Mouse (Mus musculus): Measurements from ENCODE around the gene Slc18a3. TPM values are rescaled to one million over a fixed set of nuclear protein-coding genes. Genes with fewer than 3 reads are reported as not detected.

Gene Slc18a3
- polyA plus RNA-seq, 3 experiments from 2014 or later = not detected

DNA sequence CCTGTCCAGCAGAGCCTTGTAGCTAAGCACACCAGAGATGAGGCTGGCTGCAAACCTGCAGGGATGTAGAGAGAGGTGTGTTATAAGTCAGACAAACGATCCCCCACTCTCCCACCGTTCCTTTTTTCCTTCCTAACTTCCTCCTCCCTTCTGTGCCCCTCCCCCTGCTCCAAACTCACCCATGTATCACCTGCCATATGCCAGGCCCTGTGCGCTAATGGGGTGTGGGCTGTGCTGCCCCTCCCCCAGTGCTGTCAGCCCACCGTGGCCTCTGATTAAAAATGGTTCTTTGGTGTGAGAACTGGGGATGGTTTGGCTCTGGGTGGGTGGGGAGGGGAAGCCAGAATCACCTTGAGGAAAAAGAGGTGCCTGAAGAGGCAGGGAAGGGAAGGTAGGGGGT lies 12.1 kb downstream of the Slc18a3 start:
- ATAC-seq = no peak

DNA sequence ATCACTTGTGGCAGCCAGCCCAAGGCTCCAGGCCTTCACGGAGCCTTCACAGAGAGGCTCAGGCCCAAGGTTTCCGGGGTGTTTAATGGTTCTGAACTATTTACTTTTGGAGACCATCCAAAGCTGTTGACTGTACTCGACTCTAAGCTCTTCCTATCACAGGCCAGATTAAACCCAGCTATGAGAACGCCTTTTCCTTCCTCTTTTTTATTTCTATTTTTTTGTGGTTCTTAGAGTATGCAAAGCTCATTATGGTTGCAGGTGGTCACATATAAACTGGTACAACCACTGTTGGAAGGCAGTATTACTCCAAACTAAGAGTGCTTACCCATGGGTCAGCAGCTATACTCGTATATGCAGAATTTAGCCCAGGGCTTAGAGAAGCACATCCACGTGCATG lies 17.7 kb downstream of the Slc18a3 start:
- no peak for ATAC-seq

DNA sequence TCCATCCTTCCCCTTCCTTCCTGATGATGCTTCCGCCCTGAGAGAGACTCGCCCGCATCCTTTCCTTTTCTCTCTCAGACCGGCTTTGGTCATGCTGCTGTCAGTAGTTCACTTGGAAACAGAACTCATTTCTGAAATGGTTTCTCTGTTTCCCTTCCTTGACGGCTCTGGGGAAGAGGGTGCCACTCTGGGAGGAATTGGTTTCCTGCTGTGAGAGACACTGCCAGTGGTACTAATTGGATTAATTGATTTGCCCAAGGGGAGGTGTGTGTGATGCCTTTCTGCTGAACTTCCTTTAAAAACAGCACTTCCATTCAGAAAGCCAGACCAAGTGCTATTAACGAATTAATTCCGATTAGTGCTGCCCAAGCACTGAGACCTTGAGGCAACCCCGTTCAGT lies 21.2 kb downstream of the Slc18a3 start:
- no peak for ATAC-seq

DNA sequence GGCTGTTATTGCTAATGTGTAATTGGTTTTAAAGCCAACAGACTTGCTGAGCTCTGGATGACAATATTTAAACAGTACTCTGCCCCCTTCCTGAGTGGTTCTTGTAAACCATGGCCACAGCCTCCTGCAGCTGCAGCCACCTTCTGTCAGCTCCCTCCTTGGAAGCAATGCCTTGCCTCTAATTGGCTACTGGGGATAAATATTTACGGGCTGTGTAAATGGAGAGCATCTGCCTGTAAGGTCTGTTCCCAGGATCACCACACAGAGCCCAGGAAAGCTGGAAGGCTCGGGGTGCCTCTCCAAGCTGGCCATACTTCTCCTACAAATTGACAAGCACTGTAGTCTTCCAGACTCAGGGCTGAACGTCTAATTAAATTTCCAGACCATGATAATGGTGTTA lies 24.9 kb downstream of the Slc18a3 start:
- ATAC-seq = no peak

DNA sequence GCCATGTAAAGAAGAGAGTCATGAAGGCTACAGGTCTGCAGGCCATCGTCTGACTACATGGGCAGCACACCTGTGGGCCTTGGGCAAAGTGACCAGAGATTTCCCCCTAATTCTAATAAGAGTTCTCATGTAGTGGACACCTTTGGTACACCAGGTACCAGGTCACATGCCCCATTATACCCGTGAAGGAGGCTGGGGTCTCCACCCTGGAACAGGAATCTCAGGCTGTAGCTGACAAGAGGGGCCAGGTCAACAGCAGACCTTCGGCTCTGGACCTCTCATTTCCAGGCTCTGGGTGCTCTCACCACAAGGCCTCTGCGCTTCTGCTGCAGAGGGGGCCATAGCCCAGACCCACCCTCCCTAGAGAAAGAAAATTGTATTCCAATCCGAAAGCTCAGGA lies 25.3 kb downstream of the Slc18a3 start:
- no peak for ATAC-seq

DNA sequence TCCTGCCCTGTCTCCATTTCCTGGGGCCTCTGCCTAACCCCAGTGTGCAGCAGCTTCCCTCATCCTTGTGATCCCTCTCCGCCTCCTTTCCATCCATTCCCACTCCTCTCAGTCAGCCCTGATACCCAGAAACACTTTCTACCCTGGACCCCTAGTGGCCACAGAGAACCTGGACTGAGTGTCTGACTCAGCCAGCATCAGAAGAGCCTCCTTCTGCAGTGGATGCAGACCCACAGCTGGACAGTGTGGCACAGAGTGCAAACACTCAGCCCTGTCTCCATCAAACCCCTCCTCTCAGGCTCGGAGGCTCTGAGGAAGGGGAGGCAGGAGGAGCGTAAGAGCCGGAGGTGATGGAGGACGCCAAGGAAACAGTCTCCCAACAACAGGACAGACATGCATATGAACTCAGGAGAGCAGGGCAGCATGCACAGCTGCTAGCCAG lies 27.3 kb downstream of the Slc18a3 start:
- no peak for ATAC-seq

DNA sequence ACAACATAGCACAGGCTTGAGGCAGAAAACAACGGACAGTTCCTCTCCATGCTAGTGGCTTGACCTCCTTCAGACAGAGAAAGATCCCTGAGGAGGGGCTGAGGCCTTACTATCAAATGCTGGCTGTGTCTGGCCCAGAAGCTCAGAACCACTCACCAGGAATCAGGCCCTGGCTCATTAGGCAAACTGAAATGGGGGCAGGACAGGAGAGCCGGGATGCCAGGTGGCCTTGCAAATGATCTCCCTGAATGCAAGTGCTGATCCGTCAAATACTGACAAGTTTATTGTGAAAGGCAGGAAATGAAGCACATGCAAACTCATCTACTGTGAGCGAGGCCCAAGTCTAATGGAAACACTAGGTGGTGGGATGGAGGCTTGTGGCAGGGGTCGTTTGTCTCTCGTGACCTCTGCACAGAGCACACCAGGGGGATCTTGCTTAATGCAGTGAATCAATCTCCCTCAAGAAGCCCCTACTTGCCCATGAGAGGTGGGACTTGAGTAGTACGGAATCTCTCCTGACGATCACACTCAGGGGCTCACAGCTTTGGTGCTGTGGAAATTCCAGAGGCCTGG lies 35.5 kb downstream of the Slc18a3 start:
- ATAC-seq = no peak

DNA sequence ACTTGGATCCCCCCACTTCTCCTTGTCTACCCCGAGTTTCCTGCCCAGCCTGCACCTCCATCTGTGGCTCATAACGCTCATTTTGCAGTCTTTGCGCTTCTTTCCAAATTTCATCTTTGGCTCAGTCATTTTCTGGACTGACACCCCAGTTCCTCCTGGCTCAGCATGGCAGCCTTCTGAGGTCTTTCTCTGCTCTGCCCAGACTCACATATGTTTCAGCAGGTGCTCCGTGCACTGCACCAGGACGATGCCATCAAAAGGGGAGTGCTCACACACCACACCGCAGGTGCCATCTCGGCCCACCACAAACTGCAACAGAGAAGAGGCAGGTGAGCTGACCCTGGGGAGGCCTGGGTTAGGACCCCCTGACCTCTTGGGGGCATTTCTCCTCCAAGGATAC lies 40.7 kb downstream of the Slc18a3 start:
- no peak for ATAC-seq

DNA sequence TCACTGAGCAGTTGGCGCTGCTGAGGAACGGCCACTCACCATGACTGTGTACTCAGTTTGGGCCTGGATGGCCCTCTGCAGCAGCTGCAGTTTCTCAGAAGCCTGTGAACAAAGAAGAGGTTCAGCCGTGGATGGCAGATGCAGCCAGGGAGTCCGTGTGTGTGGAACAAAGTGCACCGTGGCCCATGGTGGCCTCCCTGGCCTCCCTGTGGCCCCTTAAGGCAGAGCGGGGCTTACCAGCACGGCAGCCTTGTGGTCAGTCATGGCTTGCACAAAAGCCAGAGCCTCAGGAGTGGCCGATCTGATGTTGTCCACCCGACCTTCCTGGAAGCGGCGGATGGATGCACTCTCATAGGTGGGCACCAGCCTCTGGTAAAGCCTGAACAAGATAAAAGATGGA lies 45.9 kb downstream of the Slc18a3 start:
- no peak for ATAC-seq

Other genes with a start within 250 kb of the Slc18a3 start
- gene Ogdhl, start 142.8 kb downstream of the Slc18a3 start, polyA plus RNA-seq (2017; shearing (Covaris generic)) = under 1 TPM in 2 of 3 experiments, not detected in 1; 0.09 to 0.13 TPM
- not detected for gene 1700024G13Rik, start 76.5 kb downstream of the Slc18a3 start, polyA plus RNA-seq (2017; shearing (Covaris generic))
- not detected for gene Chat, start 1.1 kb upstream of the Slc18a3 start, polyA plus RNA-seq (2017; shearing (Covaris generic))
- gene Ercc6, start 48.7 kb upstream of the Slc18a3 start, polyA plus RNA-seq (2017; shearing (Covaris generic)) = 1 to 10 TPM; 4.3 to 8.8 (median 5.5) TPM
- gene Prrxl1, start 134.6 kb upstream of the Slc18a3 start, polyA plus RNA-seq (2017; shearing (Covaris generic)) = under 1 TPM in 1 of 3 experiments, not detected in 2; 0.26 TPM
- gene 3425401B19Rik, start 220.4 kb upstream of the Slc18a3 start, polyA plus RNA-seq (2017; shearing (Covaris generic)) = under 1 TPM in 1 of 3 experiments, not detected in 2; 0.08 TPM